Mouse (Mus musculus): Measurements from ENCODE around the gene Pcgf3.

DNA sequence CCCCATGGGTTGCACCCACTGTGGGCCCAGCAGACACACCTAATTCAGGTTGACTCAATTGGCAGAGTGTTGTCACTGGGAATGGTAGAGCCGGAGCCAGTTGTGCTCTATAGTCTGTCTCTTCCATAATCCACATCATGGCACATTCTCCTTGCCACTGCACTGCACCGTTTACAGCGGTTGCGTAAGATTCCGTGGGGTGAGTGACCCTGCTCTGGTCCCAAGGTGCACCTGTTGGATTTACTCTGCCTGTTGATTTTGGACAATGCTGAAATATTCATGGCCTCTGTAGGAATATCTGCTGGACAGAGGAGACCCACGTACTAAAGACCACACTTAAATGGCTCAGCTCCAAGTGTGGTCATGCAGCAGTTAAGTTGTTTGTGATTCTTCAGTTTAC lies 22.0 kb downstream of the Pcgf3 start:
- TF ChIP-seq POLR2A (IDR thresholded peaks at IDR 0.05; ENCODE audit: insufficient read depth, low read length) (no peak), CTCF (IDR thresholded peaks at IDR 0.05; ENCODE audit: low read depth, low read length) (no peak)
